Mouse (Mus musculus) heart, adult 18-20 months (tissue): ENCODE measurements around the gene Gm1673. TPM values are rescaled to one million over a fixed set of nuclear protein-coding genes. Genes with fewer than 3 reads are reported as not detected.

Experiments used
- DNase-seq, 2 experiments: peaks; one replicate each; pipeline ENCODE4 v3.0.0; 2021 to 2022; ENCODE audit warnings: mixed read lengths in 1 of 2
- total RNA-seq, 2 experiments: library from RNA; stranded (reverse); gene quantifications; 2 replicates each; pipeline ENCODE4 v1.2.3; 2021

Gene Gm1673
- total RNA-seq, 2 experiments from 2014 or later = 3.3 to 4.0 TPM

- DNase-seq = peak; percentile 42 to 67
Measured at GRCm38 (mm10) chr5:33997051-33997741, 14.0 kb downstream of the Gm1673 start.

- DNase-seq = no peak
Measured at GRCm38 (mm10) chr5:33997829-33998504, 14.7 kb downstream of the Gm1673 start.

GRCm38 (mm10) chr5:33998505-33998877 lies 15.3 kb downstream of the Gm1673 start:
- DNase-seq = no peak

DNA sequence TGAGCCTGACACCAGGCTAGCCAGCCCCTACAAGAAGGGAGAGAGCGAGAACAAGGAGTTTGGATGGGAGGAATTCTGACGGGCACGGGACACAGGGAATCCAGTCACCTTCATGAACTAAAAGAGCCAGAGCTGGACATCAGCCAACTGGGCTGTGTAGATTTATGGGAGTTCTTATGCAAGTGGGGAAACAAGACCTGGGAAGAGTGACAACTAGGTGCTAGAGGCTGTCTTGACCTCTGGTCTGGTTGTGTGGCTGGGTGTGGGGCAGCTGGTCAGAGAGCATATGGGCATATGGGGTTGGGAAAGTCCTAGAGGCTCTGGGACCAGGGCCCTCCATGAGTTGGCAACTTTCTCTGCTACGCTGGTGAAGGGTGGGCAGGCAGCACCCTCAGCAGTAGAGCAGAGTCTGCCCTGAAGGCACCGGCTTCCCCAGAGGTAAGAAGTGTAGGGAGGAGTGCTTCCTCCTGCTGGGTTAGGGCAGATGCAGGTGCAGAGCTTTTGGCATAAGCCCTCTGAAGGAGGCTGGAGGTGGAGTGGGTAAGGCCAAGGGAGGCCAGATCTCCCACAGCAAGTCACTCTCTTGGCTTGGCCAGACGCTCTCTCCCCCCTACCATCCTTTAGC lies 16.3 kb downstream of the Gm1673 start:
- DNase-seq = no peak

GRCm38 (mm10) chr5:34000809-34001208 lies 17.6 kb downstream of the Gm1673 start:
- no peak for DNase-seq

GRCm38 (mm10) chr5:34001401-34001800 lies 18.2 kb downstream of the Gm1673 start:
- no peak for DNase-seq

GRCm38 (mm10) chr5:34002636-34003035 lies 19.4 kb downstream of the Gm1673 start:
- no peak for DNase-seq

DNA sequence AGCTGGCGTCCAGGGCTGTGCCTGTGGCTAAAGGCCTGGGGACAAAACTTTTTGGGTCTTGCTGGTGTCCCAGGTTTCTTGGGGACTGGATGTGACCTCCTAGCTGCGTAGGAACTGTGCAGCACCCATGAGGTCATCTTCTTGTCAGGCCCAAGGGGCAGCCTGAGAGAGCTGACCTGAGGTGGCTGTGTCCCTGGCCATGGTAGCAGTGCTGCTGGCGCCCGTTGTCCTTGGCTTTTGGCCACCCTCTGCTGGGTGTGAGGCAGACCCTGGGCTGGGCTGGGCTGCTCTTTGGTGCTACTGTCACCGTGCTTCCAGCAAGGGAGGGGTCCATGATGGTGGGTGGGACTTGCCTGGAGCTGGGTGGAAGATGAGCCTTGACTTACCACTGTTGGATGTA lies 21.4 kb downstream of the Gm1673 start:
- DNase-seq = no peak

DNA sequence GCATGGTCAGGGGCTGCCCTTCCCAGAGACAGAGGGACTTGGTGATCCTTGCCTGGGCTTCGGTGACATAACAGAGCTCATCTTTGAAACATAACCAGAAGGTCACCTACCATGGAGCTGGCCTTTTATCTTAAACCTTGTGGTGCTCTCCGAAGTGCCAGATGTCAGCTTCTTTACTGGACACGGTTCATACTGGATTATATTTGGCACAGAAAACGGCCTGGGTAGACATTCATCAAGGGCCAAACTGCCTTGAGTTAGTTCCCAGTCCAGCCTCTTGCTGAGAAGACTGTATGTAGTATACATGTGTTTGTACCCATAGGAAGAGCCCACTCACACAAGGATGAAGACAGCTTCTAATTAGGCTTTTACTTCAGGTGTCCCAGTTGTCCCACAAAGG lies 23.6 kb downstream of the Gm1673 start:
- DNase-seq = no peak

GRCm38 (mm10) chr5:34007392-34007941 lies 24.2 kb downstream of the Gm1673 start:
- DNase-seq = no peak

GRCm38 (mm10) chr5:34014652-34015051 lies 31.4 kb downstream of the Gm1673 start:
- no peak for DNase-seq

DNA sequence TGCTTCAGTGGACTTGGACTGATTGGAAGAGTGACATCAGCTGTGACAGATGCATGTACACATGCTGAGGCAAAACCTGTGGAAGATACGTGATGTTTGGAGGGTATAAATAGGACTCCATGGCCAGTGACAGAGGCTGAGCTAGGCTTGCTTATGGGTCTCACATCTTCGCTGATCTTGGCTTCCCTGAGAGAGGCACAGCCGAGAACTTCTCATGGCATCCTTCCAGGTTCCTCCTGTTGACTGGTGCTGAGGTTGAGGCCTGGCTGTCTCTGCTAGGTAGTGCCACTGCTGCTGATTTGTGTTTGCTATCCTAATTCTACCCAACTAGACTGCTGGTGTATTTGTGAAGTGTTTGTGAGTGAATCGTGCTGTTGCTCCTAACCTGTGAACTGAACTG lies 35.7 kb downstream of the Gm1673 start:
- DNase-seq = no peak

DNA sequence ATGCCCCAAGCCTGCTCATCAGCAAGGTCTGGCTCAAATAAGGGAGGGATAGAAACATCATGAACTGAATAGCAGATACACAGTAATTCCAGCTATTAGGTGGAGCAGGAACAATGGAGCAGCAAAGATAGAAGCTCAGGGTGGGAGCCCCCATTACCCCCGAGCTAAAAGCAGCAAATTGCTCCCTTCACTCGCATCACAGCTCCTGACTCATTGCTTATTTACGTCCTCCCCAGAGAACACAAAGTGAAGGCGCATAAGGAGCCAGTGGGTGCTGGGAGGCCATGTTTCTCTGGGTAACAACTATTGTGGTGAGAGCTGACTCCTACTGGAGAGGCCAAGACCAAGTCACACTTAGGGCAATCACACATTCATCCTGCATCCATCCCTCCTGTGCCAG lies 46.9 kb downstream of the Gm1673 start:
- DNase-seq = no peak

GRCm38 (mm10) chr5:34031022-34031421 lies 47.8 kb downstream of the Gm1673 start:
- no peak for DNase-seq

GRCm38 (mm10) chr5:34032520-34032919 lies 49.3 kb downstream of the Gm1673 start:
- DNase-seq = peak; percentile 6 to 9

Other genes with a start within 250 kb of the Gm1673 start
- 100 to 1,000 TPM; 141 to 143 TPM for gene Letm1, start 200.6 kb upstream of the Gm1673 start, total RNA-seq
- gene Nsd2, start 162.7 kb upstream of the Gm1673 start, total RNA-seq = 10 to 100 TPM; 22.2 to 22.8 TPM
- 1 to 10 TPM; 9.0 to 9.1 TPM for gene Nelfa, start 47.0 kb upstream of the Gm1673 start, total RNA-seq
- 1 to 10 TPM; 1.5 to 3.7 TPM for gene Nat8l, start 12.6 kb downstream of the Gm1673 start, total RNA-seq
- 10 to 100 TPM; 10.9 to 13.0 TPM for gene Poln, start 186.0 kb downstream of the Gm1673 start, total RNA-seq
- gene Haus3, start 186.1 kb downstream of the Gm1673 start, total RNA-seq = 1 to 10 TPM; 5.3 TPM
- 10 to 100 TPM; 68.7 to 77.8 TPM for gene Mxd4, start 204.3 kb downstream of the Gm1673 start, total RNA-seq